Mouse (Mus musculus): ENCODE data around the gene Sart3. TPM values are rescaled to one million over a fixed set of nuclear protein-coding genes. Genes with fewer than 3 reads are reported as not detected.

Gene Sart3
- total RNA-seq, 2 experiments from 2014 or later: 41.0 to 47.6 TPM

DNA sequence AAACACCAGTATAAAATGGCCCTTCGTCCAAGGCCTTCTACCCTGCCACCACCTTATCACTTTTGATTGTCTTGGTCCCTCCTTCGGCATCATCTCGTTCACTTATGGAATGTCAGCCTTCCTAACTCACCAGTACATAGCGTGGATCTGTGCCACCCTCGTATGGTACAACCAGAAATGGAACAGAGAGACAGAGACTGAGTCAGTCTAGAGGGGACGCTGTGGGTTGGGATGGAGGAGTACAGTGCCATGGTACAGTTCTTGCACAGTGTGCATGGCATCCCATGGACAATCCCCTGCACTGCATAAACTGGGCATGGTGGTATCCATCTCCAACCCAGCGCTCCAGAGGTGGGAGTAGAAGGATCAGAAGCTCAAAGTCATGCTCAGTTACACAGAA lies 43.6 kb downstream of the Sart3 start:
- no peak for DNase-seq (ENCODE audit: extremely low spot score in 1 of 2, low spot score in 1 of 2)

DNA sequence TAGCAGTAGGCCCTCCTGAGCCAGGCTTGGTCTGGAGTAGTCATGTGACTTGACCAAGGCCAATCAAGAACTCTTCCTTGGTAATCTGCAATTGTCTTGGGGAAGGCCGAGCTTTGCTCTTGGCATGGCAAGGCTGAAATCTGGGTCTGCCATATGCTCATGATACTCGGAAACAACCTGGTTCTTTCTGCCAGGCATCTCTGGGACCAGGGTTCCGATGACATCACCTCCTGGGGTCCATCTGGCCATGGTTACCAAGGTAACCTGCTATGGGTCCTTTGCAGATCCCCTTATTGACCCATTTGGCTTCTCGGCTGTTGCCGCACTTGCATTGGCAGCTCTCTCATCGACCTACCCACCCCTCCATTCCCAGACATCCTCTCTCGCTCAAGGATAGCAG lies 44.3 kb downstream of the Sart3 start:
- DNase-seq (ENCODE audit: extremely low spot score in 1 of 2, low spot score in 1 of 2): no peak

DNA sequence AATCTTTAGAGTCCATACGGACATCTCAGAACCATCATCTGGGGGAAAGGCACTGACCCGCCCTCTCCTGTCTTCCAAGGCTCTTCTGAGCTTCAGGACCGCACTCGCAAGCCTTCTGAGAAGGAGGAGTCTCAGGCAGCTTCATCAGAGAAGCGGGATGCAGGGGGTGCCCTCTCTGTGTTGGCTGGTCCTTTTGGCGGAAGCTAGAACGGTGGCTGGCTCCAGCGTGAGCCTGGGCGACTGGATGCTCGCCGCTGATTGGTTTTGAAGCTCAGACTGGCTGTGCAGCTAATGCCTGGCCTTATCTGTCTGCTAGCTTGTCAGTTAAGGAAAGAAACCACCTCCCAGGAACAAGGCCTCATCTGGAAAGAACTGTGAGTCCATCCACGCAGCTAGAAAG lies 45.1 kb downstream of the Sart3 start:
- no peak for DNase-seq (ENCODE audit: extremely low spot score in 1 of 2, low spot score in 1 of 2)

DNA sequence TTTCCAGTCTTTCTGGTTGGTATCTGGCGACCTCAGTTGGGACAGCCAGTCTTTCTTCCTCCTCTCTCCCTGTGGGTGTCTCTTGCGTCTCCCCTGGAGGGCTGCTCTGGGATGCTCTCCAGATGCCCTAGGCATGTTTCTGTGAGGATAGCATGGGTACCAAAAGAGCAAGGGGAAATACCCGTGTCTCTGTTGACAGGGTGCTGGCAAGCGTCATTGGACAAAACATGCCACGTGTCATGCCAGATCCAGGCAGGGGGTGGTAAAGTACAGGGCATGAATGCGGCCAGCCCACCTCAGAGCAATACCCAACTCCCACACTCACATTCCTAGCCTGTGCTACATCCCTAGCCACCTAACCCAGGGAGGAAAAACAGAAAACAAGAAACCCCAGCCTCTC lies 45.7 kb downstream of the Sart3 start:
- no peak for DNase-seq (ENCODE audit: extremely low spot score in 1 of 2, low spot score in 1 of 2)

DNA sequence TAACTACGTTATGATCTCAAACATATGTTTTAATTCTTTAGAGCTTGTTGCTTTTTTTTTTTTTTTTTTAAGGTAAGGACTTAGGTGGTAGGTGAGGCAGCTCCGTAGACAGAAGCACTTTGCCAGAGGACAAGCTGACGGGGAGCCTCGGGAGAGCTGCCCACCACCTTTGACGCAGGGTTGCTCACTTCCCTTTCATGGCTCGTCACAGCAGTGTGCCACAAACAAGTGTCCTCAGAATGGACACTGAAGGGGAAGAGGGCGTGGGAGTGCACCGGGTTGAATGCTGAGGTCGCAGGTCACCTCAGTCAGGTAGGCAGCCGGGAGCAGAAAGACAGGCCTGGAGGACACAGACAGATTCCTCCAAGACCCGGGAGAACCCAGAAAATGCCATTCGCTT lies 46.9 kb downstream of the Sart3 start:
- no peak for DNase-seq (ENCODE audit: extremely low spot score in 1 of 2, low spot score in 1 of 2)

DNA sequence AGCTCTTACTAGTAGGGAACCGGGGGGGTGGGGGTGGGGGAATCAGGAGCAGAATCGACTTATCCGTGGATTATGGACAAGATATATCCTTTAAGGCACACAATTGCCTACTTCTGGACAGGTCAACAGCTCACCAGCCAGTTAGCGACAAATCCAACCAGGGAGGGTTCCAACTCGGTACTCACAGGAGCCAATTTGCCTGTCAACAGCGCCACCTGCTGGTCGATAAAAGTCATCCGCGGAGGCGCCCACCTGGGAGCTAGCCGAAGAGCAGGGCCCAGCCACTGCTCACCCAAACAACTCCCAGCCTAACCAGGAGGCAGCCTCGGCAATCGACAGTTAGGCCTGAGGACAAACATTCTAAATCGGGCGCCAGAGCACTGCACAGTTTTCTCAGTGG lies 47.9 kb downstream of the Sart3 start, which contains the start of gene 1700069L16Rik:
TSS of gene 1700069L16Rik (minus strand) at position 327 of the 400 bp plus-strand sequence.
- peak; percentile 83 to 97 for DNase-seq (ENCODE audit: extremely low spot score in 1 of 2, low spot score in 1 of 2)

DNA sequence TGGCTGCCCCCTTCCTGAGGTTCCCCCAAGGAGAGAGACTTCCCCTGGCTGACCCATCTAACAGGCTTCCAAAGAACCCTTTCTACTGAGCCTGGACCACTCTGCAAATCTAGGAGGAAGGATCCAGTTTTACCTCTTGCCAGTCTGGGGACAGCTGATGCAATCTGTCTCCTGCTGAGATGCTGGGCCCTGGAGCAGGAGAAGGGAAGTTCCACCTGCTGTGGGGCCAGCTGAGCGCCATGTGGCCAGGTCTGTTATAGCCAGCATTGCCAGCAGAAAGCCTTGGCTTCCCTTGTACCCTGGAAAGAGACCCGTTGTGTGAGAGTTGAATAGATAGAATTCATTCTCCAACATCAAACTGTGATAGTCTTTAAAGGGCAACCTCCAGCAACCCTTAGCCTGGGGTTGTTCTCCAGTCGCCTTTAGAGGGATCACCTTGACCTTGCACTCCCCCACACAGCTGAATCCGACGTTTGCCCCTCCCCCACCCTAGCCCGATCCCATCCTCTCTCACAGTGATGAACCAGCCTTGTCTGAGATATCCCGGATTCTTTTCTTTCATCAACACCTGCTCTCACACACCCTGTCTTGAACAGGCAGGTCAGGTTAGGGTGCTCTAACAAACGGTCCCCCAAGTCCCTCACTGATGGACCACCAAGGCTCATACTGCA lies 48.6 kb downstream of the Sart3 start:
- no peak for DNase-seq (ENCODE audit: extremely low spot score in 1 of 2, low spot score in 1 of 2)

DNA sequence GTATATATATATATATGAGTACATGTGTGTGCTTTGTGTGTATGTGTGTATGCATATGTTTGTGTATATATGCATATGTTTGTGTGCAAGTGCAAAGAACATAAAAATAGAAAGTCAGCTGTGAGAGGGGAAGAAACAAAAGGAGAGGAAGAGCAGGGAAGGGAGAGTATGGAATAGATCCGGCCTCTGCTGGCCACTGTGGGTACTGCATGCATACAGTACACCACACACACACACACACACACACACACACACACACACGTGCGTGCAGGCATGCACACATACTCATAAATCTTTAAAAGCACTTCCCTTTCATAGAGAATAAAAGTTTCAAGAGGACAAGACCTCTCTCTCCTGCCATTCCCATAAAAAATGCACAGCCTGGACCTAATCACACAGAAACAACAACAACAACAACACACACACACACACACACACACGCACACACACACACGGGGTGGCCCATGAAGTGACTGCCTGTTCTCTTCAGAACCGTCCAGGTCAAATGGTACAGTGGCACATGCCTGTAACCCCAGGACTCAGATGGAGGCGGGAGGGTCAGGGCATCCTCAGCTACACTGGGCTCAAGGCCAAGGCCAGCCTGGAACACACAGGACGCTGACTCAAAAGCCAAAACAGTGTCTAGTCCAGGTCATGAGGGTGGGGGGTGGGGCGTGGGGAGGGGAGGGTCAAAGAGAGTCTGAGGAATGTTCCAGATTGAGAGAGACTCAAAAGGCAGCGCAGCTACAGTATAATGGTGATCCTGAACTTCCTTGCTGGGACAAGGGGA lies 49.9 kb downstream of the Sart3 start:
- DNase-seq (ENCODE audit: extremely low spot score in 1 of 2, low spot score in 1 of 2): no peak

DNA sequence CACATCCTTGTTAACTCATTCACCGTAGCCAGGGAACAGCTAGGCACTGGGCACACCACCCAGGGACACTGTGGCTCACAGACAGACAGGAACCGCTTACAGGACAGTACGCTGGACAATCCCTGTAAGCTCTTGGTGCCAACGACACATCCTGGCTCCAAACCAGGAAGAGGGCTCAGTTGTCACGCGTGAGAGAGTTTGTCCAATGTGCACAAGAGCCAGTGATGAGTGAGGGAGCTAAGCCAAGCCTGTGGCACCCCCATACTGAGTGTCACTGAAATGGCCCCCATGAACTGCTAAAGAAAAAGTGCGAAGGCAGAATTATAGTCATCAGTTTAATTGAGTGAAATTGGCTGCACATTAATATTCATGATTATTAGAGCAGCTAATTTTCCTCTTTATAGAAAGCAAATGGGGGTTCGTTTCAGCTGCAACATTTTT lies 53.1 kb downstream of the Sart3 start:
- no peak for DNase-seq (ENCODE audit: extremely low spot score in 1 of 2, low spot score in 1 of 2)

DNA sequence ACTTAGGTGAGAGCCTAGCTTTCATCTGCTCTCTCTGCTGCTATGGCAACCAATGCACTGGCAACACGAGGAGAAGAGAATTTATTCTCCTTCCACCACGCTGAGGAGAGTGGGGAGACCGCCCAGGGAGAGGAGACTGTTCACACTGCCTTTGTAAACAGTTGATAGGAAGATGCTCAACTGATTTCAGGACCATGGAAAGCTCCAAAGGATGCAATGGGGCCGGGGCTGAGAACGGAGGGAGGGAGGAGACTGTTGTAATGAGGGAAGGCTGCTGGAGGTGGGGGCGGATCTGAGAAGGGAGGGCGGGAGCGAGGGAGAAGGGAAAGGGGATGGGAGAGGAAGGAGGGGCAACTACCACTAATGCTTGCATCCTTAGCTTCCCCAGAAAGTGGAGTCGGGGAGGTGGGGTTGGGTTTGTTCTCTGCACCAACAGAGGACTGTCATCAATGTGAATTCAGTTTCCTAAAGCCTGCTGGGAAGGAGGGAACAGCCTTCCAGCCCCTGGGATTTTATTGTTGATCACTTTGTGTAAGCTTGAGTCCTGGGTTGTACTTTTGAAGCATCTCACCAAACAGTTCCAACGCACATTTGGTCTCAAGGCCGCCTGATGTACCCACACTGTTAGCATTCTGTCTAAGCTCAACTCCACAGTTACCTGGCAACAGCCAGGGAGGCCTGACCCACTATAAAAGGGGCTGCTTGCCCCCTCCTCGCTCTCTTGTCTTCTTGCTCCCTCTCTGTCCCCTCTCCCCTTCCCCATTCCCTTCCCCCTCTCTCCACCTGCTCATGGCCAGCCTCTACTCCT lies 55.5 kb downstream of the Sart3 start:
- no peak for DNase-seq (ENCODE audit: extremely low spot score in 1 of 2, low spot score in 1 of 2)

DNA sequence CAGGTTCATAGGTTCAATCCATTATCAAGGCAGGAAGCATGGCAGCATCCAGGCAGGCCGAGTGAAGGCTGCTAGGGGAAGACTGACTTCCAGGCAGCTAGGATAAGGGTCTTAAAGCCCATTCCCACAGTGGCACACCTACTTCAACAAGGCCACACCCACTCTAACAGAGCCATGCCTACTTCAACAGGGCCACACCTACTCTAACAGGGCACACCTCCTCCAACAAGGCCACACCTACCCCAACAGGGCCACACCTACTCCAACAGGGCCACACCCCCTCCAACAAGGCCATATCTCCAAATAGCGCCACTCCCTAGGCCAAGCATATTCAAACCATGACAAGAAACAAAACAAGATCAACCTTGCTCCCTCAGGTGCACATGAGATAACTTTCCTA lies 59.4 kb downstream of the Sart3 start:
- no peak for DNase-seq (ENCODE audit: extremely low spot score in 1 of 2, low spot score in 1 of 2)

DNA sequence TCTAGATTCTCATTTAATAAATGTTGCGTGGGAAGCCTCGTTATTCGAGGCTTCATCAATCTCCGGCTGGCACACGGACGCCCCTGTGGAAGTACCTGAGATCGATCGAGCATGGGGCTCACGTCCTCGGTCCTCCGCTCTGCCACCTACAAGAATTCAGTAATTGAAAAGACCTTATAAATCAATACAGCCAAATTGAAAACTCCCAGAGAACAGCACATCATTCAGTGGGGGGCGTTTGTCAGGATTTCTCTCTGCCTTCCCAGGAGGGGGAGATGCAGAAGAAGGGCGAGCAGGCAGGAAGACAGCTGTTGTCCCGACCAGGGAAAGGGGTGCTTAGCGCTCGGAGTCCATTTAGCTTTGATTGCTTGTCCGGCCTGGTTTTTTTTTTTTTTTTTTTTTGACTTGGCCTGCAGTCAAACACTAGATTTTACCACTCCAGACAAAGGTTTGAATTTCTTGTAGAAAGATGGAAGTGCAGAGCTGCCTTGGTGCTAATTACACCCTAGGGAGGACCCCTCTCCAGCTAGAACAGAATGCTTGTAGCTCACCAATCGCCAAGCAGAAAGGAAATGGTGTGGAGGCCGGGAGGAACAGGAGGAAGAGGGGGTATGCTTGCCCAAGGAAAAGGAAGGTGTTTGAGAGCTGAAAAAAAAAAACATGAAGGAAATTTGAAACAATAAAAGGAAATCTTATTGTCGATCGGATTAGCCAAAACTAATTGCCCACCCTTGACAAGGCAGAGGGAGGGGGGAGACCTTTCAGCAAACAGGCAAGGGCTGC lies 68.3 kb downstream of the Sart3 start:
- no peak for DNase-seq (ENCODE audit: extremely low spot score in 1 of 2, low spot score in 1 of 2)

DNA sequence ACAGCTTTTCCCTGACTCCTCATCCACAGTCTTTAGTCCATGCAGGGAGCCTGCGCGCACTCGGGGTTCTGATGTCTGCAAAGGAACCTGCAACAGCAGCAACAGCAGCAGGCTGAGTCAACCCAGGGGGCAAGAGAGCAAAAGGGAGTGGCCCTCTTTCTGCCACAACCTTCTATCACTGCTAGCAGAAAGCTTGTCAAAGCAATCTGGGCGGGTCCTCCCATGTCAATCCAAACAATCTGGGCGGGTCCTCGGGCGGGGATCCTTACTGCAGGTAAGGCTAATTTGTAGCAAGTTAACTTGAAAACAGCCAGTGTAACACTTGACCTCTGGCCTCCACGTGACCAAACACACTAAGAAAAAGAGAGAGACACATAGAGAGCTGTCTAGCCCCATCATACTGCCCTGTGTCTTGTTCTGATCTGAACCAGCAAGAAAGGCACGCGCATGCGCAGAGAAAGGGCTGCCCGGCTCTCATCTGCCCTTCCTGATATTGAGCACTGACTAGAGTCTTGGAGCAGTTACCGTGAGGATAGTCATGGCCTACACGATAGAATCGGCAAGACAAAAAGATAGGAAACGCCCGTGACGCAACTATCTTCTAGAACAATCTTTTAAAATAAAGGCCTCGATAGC lies 71.8 kb downstream of the Sart3 start:
- DNase-seq (ENCODE audit: extremely low spot score in 1 of 2, low spot score in 1 of 2): no peak

DNA sequence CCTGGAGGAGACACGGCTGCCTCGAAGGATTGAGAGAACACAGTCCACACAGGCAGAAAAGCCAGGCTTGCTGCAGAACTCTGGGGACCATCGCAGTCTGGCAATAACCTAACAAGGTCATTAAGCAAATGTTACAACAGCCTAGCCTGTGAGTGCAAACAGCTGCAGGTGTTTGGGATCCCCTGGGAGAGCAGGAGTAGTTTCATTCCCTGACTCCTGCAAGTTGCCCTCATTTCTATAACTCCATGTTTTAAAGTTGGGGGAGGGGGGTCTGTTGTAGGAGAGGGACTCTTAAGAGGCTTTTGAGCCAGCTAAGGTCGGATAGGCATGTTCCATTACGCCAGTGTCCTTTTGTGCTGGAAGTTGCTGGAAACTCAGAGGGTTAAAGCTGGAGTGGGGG lies 77.9 kb downstream of the Sart3 start:
- no peak for DNase-seq (ENCODE audit: extremely low spot score in 1 of 2, low spot score in 1 of 2)

DNA sequence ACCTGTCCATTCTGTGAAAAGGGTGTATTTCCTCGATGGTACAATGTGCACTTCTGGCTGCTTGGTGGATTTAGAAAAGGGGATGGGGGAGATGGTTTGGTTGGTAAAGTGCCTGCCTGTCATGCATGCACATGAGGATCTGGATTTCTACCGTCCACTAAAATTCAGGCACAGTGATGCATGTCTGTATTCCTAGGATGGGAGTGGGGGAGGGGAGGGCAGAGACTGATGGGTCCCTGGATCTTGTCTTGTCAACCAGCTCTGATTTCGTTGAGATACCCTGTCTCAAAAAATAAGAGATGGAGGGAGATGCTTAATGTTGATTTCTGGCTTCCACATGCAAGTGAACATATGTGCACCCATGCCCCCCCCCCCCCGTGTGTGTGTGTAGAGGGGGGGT lies 78.3 kb downstream of the Sart3 start:
- no peak for DNase-seq (ENCODE audit: extremely low spot score in 1 of 2, low spot score in 1 of 2)

DNA sequence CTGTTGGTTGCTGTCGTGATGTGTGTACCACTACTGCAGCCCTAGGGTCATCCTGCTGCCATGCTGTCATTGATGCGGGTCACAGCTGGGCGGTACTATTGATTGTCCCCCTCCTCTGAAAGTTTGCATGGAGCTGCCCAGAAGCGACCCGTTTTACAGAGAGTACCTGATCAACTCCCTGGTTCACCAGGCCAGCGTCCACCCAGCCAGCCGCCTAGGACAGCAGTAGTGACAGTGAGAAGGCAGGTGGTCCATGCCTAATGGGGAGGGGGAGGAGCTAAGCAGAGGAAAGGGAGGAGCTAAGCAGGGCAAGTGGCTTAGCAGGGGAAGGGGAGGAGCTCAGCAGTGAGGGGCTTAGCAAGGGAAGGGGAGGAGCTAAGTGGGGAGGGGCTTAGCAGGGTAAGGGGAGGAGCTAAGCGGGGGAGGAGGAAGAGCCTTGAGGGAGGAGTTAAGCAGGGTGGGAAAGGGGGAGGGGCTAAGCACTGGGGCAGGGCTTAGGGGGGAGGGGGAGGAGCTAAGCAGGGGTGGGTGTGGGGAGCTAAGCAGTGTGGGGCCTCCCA lies 79.0 kb downstream of the Sart3 start:
- DNase-seq (ENCODE audit: extremely low spot score in 1 of 2, low spot score in 1 of 2): no peak

Data from layer of hippocampus, postnatal 25 days (tissue).